Mouse (Mus musculus) ES-Bruce4 (cell line): ENCODE results near the gene Msl1.

Experiments
- CTCF ChIP-seq: IDR thresholded peaks from one replicate; pipeline ENCODE4 v1.8.1; 2011; ENCODE audit warnings: low read depth, low read length
- EP300 ChIP-seq: IDR thresholded peaks from 2 replicates; pipeline ENCODE4 v1.6.1; 2011; ENCODE audit warnings: low read depth, low read length; ENCODE audit not compliant: insufficient read depth
- POLR2A ChIP-seq: IDR thresholded peaks from one replicate; pipeline ENCODE4 v1.8.1; 2011; ENCODE audit warnings: low read length; ENCODE audit not compliant: insufficient read depth

- TF ChIP-seq POLR2A: no peak
- no peak for TF ChIP-seq CTCF
- no peak for TF ChIP-seq EP300
Observed at GRCm38 (mm10) chr11:98835725-98836124, 40.4 kb downstream of the Msl1 start.
